Mouse (Mus musculus): ENCODE measurements around the gene Traf3ip1.

The Traf3ip1 gene

GRCm38 (mm10) chr1:91494457-91495140, at the start of gene Traf3ip1:
Traf3ip1 (plus strand) TSS chr1:91494647.
- in situ Hi-C loops (cut with MboI, MseI), result loop anchor here (5.0 kb wide), 2 partner anchors 43 to 67 kb away; no protein-coding TSS in a partner anchor

DNA sequence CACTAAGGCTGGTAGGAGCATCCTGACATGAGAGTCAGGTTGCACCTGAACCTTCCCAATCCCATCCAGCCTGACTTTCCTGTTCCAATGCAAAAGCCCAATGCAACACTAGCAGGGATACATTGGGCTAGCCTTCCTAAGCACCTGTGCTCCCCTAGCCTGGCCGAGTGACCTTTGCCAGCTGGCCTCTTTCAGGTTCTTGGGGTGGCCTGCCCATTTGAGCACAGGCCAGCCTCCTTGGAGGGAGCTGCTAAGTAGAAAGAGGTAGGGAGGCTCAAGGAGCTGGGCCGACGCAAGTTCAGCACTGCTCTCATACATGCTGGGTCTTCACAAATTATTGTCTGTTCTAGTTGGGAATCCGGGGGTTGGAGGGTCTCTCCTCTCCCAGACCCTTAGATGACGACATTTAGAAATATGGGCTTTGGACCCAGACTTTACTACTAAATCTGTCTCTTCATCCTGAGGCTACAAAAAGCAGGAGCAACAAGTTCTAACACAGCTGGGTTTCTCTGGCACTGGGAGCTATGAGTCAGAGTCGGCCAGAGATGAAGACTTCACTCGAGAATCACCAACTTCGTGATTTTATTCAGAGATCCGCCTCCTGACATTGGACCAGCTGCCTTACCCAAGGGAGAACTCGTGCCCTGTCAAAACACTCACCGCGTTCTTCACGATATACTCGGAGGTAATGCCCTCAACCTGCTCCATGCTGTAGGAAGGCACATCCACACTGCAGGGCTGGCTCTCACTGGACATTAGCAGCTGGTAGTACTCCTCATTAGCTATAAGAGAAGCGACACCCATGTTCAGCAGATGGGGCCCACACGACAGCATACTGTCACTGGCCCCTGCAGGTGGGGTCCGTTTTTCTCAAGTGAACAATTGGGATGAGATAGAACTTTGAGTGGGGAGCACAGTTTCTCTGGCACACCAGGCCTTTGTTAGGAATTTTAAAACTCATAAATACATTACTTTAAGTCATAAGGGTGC, 49.3 kb upstream of the Traf3ip1 start:
- in situ Hi-C loops (cut with MboI, MseI), result no loop called here

DNA sequence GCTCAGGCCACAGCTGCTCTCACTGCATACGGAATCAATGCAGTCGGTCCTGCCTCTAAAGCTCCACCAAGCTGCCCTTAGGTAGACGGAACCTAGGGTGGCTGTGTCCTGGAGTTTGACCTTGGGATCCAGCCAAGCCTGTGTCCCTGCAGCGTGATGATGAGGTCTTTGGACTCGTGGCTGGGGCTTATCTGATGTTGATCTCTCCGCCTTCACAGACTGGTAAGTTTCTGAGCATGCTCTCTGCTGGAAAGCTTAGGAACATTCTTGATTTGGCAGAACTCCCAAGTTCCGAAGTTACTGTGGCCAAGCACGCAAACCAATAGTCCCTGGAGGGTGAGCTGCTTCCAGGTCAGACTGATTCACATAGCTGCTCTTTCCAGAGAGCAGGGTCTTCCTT, 48.4 kb upstream of the Traf3ip1 start:
- in situ Hi-C loops (cut with MboI, MseI), result no loop called here

DNA sequence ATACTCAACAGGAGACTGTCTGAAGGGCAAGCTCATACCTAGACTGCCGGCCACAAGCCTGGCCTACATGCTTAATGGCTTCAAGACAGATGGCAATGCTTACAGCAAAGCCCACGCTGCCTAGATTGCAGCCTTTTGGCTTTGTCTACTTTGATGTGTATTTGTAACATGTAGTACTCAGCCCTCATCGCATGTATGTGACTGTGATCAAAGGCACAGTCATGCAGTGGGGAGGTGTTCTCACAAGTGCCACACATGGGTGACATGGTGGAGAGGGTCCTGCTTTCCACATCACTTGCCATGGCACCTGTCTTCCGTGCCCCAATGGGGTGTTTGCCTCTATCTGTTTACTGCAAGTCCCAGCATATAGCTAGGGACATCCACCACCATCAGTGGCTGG, 47.9 kb upstream of the Traf3ip1 start:
- in situ Hi-C loops (cut with MboI, MseI), result no loop called here

DNA sequence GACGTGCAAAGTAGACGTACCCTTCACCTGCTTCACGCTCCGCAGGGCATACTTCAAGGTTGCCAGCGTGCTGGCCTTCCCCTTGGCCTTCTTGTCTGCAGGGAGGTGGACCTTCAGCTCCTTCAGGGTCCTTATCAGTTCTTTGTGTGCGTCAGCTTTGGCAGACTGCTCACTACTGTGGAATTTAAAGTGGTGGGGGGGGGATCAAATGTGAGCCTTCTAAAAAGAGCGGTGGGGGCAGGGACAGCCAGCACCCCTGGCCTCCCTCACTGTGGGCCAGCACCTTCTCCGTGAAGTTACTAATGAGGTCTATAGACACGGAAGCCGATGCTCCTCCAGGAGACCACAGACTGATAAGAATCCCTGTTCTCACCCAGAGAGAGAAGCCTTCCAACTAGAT, 45.8 kb upstream of the Traf3ip1 start:
- in situ Hi-C loops (cut with MboI, MseI), result no loop called here

DNA sequence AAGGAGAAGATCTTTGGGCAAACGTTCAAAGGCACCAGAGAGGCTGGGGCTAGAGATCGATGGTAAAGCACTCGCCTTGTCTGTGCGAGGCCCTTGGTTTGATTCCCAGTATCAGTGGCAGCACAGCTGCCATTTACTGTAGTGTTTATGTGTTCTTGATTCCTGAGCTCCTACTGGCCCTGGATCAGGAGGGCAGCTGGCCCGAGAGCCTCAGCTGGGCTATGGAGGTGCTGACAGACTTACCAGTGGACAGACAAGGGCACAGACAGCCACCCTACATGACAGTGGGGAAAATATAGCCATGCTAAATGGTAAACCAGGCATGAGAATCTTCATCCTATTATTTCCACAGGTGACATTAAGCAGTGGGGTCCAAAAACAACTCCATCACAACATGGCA, 43.6 kb upstream of the Traf3ip1 start:
- in situ Hi-C loops (cut with MboI, MseI), result no loop called here

GRCm38 (mm10) chr1:91451547-91452084, 42.8 kb upstream of the Traf3ip1 start:
- in situ Hi-C loops (cut with MboI, MseI), result no loop called here

DNA sequence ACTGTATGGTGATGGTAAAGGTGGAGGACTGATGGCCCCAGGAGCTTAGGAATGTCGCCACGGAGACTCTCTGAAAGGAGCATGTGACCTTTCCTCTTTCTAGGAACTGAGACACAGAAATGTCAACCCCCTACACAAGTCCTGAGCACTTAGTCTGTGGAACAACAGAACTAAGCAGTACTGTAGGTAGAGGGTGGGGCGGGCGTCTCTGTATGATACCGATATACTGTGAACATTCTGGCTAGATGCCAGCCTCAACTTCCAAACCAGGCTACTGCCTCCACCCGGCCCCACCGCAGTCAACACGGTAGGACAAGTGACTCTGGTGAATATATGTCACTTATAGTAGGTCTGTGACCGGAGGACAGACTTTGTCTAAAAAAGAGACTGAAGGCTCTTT, 40.5 kb upstream of the Traf3ip1 start:
- in situ Hi-C loops (cut with MboI, MseI), result no loop called here

- in situ Hi-C loops (cut with MboI, MseI), result no loop called here
These were observed 40.1 kb upstream of the Traf3ip1 start for GRCm38 (mm10) chr1:91454366-91454765.

DNA sequence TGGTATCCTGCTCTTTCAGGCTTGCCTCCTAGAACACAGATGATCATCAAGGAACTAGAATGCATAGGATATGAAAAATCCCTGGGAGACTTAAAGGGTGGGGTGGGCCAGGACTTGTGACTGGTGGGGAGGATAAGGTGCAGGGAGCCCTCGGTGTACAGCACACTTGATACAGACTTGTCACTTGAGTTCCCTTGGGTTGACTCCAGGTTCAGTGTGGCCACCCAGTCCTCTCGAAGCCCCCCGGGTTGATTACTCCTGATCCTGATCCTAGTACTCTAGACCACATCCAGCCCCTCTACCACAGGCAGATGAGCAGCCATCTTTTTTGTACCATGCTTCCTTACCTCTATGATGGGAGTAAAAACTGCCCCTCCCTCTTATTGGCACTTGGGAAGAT, 39.5 kb upstream of the Traf3ip1 start:
- in situ Hi-C loops (cut with MboI, MseI), result no loop called here

- in situ Hi-C loops (cut with MboI, MseI), result no loop called here
These were observed 38.7 kb upstream of the Traf3ip1 start for GRCm38 (mm10) chr1:91455661-91456161.

GRCm38 (mm10) chr1:91456301-91456801, 38.1 kb upstream of the Traf3ip1 start:
- in situ Hi-C loops (cut with MboI, MseI), result no loop called here

DNA sequence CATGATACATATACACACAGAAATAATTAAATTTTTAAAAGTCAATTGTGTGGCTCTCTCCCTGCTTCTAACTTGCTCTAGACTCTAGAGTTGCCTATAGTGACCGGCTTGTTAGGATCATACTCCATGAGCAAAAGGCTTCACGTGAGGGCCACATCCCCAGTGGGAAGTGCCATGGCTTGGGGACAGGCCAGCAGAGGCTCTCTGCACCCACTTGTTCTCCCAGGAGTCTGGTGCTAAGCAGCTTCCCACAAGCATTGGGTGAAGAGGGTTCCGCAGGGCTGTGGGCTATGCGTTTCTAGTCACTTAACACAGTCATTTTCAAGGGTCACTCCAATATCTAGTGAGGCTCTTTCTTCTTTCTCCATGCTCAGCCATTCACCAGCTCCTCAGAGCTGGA, 37.3 kb upstream of the Traf3ip1 start:
- in situ Hi-C loops (cut with MboI, MseI), result no loop called here

- in situ Hi-C loops (cut with MboI, MseI), result no loop called here
These were observed 36.7 kb upstream of the Traf3ip1 start for GRCm38 (mm10) chr1:91457698-91458097.

GRCm38 (mm10) chr1:91458223-91458861, 36.1 kb upstream of the Traf3ip1 start:
- in situ Hi-C loops (cut with MboI, MseI), result no loop called here

DNA sequence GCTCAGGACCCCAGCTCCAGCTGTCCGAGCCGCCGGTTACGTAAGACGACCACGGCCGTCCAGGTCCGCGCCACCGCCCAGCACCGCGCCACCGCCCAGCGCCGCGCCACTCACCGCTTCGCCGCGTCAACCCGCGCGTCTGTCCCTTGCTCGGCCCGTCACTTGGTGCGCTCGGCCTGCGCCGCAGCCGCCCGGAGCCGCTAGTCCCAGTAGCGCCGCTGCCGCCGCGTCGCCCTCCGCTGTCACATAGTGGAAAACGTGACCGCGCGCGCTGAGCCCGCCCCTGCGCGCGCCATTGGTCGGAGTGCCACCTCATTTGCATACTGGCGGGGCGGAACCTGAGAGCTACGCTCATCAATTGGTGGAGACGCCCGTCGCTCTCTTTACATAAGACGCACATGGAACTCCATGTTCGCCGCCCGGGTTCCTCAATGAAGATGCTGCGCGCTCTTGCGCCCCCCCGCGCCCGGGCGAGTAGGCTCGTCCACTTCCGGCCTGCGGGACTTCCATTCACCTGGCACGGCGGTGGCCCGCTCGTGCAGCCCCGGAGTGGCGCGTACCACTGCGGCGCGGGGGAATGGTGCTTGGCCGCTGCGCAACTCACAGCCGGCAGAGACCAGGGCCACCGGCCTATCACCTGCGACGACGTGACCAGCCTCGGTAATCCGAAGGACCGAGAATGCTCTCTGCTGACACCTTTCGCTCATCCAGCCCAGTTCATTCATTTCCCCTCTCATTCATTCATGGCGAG, 35.2 kb upstream of the Traf3ip1 start, which contains the start of gene Per2:
Gene Per2 (minus strand): TSS at position 266 of the 751 bp plus-strand sequence.
- in situ Hi-C loops (cut with MboI, MseI), result no loop called here

DNA sequence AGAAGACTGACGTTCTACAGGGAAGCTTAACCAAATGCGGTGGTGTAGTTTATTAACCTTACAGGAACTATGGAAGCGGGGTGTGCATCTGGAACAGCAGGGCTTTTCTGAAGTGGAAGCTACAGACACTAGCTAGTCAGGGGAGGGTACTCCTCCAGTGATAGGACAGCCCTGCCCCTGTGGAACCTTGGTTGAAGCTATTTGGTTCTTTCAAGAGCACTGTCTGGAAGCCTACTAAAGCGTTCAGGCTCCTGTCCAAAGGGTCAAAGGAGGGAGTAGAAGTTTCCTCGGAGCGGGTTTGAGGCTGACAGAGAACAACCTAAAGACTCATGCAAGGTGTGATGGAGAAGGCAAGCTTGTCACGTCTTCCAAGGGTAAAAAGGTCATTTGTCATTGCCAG, 34.4 kb upstream of the Traf3ip1 start:
- in situ Hi-C loops (cut with MboI, MseI), result no loop called here

- in situ Hi-C loops (cut with MboI, MseI), result no loop called here
These were observed 33.9 kb upstream of the Traf3ip1 start for GRCm38 (mm10) chr1:91460564-91460963.

GRCm38 (mm10) chr1:91463336-91463995, 31.0 kb upstream of the Traf3ip1 start:
- in situ Hi-C loops (cut with MboI, MseI), result no loop called here

GRCm38 (mm10) chr1:91464436-91464835, 30.0 kb upstream of the Traf3ip1 start:
- in situ Hi-C loops (cut with MboI, MseI), result no loop called here

All from T-helper 1 cell (primary cell).